Mouse (Mus musculus): Measurements from ENCODE around the gene Fbxo31.

The Fbxo31 gene

GRCm38 (mm10) chr8:121552506-121552905, 26.1 kb downstream of the Fbxo31 start:
- no peak for DNase-seq (ENCODE audit: low read depth, low spot score)

GRCm38 (mm10) chr8:121551065-121551985, 27.3 kb downstream of the Fbxo31 start:
- DNase-seq (ENCODE audit: low read depth, low spot score): no peak

- no peak for DNase-seq (ENCODE audit: low read depth, low spot score)
Measured at GRCm38 (mm10) chr8:121550056-121550455, 28.6 kb downstream of the Fbxo31 start.

GRCm38 (mm10) chr8:121547132-121547531, 31.5 kb downstream of the Fbxo31 start:
- DNase-seq (ENCODE audit: low read depth, low spot score): peak; percentile 22

- DNase-seq (ENCODE audit: low read depth, low spot score): no peak
Measured at GRCm38 (mm10) chr8:121544936-121545335, 33.7 kb downstream of the Fbxo31 start.

- DNase-seq (ENCODE audit: low read depth, low spot score): no peak
Measured at GRCm38 (mm10) chr8:121544276-121544785, 34.3 kb downstream of the Fbxo31 start, which contains the start of gene 1700018B08Rik. Gene 1700018B08Rik, minus strand, starts transcription at chr8:121544320.

- no peak for DNase-seq (ENCODE audit: low read depth, low spot score)
Measured at GRCm38 (mm10) chr8:121542901-121543300, 35.7 kb downstream of the Fbxo31 start.

- DNase-seq (ENCODE audit: low read depth, low spot score): no peak
Measured at GRCm38 (mm10) chr8:121541862-121542261, 36.7 kb downstream of the Fbxo31 start.

GRCm38 (mm10) chr8:121532381-121532780, 46.2 kb downstream of the Fbxo31 start:
- no peak for DNase-seq (ENCODE audit: low read depth, low spot score)

GRCm38 (mm10) chr8:121530639-121531038, 48.0 kb downstream of the Fbxo31 start:
- DNase-seq (ENCODE audit: low read depth, low spot score): no peak

GRCm38 (mm10) chr8:121528790-121529189, 49.8 kb downstream of the Fbxo31 start:
- DNase-seq (ENCODE audit: low read depth, low spot score): no peak

- DNase-seq (ENCODE audit: low read depth, low spot score): no peak
Measured at GRCm38 (mm10) chr8:121527751-121528150, 50.9 kb downstream of the Fbxo31 start.

- no peak for DNase-seq (ENCODE audit: low read depth, low spot score)
Measured at GRCm38 (mm10) chr8:121526811-121527550, 51.6 kb downstream of the Fbxo31 start.

- no peak for DNase-seq (ENCODE audit: low read depth, low spot score)
Measured at GRCm38 (mm10) chr8:121525111-121525818, 53.3 kb downstream of the Fbxo31 start.

GRCm38 (mm10) chr8:121513429-121513828, 65.2 kb downstream of the Fbxo31 start:
- DNase-seq (ENCODE audit: low read depth, low spot score): peak; percentile 36

GRCm38 (mm10) chr8:121511751-121512150, 66.9 kb downstream of the Fbxo31 start:
- no peak for DNase-seq (ENCODE audit: low read depth, low spot score)
